Mouse (Mus musculus) left cerebral cortex, postnatal 25 days (tissue): ENCODE data around the gene Mrps18a. TPM values are rescaled to one million over a fixed set of nuclear protein-coding genes. Genes with fewer than 3 reads are reported as not detected.

Experiments
- DNase-seq, 2 experiments: peaks; one replicate each; pipeline ENCODE4 v3.0.0; 2022; ENCODE audit warnings: low spot score in 2 of 2, mixed read lengths in 1 of 2
- intact Hi-C: fragments of 180-260 bp; cut with DNase I; formaldehyde crosslinking; loops from one replicate; pipeline ENCODE4 v1.15.1; 2025
- total RNA-seq, 2 experiments: library from RNA; stranded (reverse); gene quantifications; 2 replicates each; pipeline ENCODE4 v1.2.3; 2021

The Mrps18a gene
- 10 to 100 TPM; 81.7 to 83.5 TPM for total RNA-seq

- DNase-seq, result peak; percentile 86 to 87
- intact Hi-C loops, result loop anchor here (5.0 kb wide), 1 partner anchor 78 kb away; the partner anchor contains the start of gene Vegfa
Measured at GRCm38 (mm10) chr17:46110402-46111289, at the start of gene Mrps18a. Gene Mrps18a (plus strand): TSS chr17:46110986.

GRCm38 (mm10) chr17:46063283-46063973 is 47.4 kb upstream of the Mrps18a start:
- intact Hi-C loops, result no loop called here
- DNase-seq, result no peak

DNA sequence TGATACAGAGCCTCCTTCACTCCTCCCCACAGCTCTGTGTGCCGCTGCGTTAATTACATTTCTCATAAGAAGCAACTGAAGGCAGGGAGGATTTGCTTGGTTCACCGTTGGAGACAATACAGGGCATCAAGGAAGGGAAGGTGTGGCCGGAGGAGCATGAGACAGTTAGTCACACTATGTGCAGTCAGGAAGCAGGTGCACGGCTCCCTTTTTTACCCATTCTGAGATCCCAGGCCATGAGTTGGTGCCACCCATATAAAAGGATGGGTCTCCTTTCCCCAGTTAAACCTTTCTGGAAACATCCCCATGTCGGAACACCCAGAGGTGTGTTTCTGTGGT is 46.8 kb upstream of the Mrps18a start:
- intact Hi-C loops, result no loop called here
- no peak for DNase-seq

GRCm38 (mm10) chr17:46070046-46070445 is 40.7 kb upstream of the Mrps18a start:
- intact Hi-C loops, result no loop called here

DNA sequence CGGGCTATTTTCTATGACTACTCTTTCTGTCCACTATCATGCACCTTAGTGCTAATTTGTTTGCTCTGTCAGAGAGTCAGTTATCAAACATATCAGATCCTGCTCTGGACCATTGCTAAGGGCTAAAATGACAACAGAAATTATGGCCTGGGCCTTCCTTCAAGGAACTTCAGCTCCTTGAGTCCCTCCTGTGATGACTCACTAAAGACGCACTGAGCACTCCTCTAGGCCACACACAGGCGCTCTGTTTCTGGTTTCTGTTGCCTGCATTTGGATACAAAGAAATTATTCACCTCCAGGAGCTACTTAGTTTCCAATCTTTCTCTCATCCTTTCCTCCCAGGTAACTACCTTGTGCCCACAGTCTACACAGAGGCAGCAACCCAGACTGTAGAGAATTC is 39.3 kb upstream of the Mrps18a start:
- DNase-seq, result no peak
- intact Hi-C loops, result no loop called here

More at GRCm38 (mm10) chr17:46070046-46070445, 40.7 kb upstream of the Mrps18a start:
- DNase-seq, result no peak

GRCm38 (mm10) chr17:46073730-46074301 is 37.0 kb upstream of the Mrps18a start:
- intact Hi-C loops, result no loop called here
- DNase-seq, result peak in 1 of 2 experiments; percentile 9

DNA sequence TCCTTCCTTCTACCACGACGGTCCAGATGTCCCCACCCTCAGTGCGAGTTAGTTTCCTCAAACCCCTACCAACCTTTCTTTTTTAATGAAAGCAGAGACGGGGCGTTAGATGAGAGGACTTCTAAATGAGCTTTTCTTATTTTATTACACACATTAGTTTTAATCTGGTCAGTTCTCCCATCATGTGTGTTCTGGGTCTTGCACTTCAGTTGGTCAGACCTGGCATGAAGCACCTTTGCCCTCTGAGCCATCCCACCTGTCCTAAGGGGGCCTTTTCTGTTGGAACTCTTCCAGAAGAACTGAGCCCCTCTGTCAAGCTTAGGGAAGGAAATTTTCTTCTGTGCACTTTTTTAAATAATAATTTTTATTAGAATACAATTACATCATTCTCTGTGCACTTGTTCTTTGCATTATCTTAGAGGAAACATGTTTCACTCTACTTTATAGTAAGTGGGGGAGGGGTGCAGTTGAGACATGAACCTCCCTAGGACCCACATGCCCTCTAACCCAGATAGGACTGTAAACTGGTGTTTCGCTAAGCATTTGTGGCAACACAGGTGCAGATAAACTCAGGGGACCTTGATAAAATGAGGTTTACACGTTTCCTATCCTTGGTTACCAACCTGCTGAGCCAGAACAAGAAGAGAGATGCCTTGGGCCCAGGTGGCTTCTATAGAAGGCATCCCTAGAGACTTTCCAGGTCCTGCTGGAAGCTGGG is 36.2 kb upstream of the Mrps18a start:
- intact Hi-C loops, result no loop called here

DNA sequence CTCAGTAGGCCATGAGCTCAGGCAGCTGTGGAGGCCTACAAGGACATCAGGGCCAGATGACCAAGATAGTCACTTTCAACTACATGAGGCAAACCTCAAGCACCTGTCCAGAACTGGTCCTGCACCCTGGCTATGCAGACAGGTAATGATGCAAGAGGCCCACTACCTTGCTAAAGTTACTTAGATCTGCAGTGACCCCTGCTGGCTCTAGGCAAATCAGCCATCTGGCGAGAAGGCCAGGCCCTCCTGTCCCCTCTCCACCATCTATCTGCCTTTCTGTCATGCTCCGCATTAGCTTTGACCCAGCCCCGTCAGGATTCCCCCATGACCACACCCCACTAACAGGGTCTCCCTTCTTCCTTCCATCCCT is 35.7 kb upstream of the Mrps18a start:
- intact Hi-C loops, result no loop called here
- DNase-seq, result no peak

More for the DNA sequence above, 36.2 kb upstream of the Mrps18a start:
- DNase-seq, result no peak

- no peak for DNase-seq
- intact Hi-C loops, result no loop called here
Measured at GRCm38 (mm10) chr17:46075551-46076259, 35.1 kb upstream of the Mrps18a start.

GRCm38 (mm10) chr17:46076260-46076551 is 34.6 kb upstream of the Mrps18a start:
- no peak for DNase-seq
- intact Hi-C loops, result no loop called here

DNA sequence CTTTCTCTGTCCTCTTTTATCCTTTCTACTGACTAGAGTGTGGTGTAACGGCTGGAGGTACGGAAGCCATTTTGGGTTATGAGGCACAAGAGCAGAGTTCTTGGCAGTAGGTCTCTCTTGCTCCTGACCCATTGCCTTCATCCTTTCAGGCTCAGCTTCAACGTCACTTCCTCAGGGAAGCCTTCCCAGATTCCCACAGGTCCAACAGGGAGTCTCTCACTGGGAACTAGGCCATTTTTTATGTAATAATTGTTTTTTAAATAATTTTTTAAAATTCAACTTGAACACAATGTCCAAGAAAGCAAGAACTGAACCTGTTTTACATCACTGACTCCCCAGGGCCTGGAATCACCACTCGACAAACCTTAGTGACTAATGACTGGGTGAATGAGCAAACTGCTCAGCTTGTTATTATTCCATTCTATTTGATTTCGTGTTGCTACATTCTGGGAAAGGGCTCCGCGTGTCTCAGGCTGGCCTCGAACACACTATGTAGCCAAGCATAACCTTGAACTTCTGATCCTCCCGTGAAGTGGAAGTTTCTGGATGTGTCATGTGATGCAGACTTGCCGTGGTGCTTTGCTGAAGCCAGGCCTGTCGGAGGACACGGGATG is 32.8 kb upstream of the Mrps18a start:
- no peak for DNase-seq
- intact Hi-C loops, result no loop called here

- intact Hi-C loops, result no loop called here
- DNase-seq, result no peak
Measured at GRCm38 (mm10) chr17:46079037-46079436, 31.7 kb upstream of the Mrps18a start.

GRCm38 (mm10) chr17:46080388-46080787 is 30.4 kb upstream of the Mrps18a start:
- intact Hi-C loops, result no loop called here
- no peak for DNase-seq

DNA sequence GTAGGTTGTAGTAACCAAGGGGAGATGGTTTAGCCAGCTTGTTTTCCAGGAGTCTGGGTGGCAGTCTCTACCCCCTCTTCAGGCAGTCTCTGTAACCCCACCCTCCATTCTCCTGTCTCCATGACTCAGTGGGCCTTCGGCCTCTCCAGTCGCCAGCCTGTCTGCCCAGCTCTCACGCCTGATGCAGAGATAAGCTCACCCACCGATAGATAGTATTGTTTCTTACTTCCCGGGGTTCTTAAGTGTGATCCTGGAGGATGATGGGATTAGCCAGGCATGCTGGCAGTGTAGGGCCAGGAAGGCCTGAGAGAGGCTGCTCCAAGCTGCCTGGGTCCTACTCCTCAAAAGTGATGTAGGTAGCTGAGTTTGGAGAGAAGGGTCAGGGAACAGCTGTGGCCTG is 29.7 kb upstream of the Mrps18a start:
- intact Hi-C loops, result no loop called here
- DNase-seq, result no peak

DNA sequence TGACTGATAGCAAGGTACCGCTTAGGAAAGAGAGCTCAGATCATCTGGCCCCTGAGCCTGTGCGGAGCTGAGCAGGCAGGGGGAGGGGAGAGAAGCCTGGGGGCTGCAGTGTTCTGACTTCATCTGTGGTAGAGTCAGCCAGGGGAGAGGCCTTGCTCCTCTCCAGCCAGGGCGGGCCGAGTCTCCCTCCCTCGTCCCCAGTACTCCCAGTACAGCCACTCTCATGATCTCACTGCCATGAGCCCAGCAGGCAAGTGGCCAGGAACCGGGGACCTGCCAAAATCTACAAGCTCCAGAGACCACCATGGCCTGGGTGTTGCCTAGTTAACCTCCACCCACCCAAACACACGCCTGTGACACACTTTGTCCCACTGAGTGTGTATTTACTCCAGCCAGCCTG is 29.1 kb upstream of the Mrps18a start:
- intact Hi-C loops, result no loop called here
- no peak for DNase-seq

GRCm38 (mm10) chr17:46083381-46083780 is 27.4 kb upstream of the Mrps18a start:
- DNase-seq, result no peak
- intact Hi-C loops, result no loop called here

DNA sequence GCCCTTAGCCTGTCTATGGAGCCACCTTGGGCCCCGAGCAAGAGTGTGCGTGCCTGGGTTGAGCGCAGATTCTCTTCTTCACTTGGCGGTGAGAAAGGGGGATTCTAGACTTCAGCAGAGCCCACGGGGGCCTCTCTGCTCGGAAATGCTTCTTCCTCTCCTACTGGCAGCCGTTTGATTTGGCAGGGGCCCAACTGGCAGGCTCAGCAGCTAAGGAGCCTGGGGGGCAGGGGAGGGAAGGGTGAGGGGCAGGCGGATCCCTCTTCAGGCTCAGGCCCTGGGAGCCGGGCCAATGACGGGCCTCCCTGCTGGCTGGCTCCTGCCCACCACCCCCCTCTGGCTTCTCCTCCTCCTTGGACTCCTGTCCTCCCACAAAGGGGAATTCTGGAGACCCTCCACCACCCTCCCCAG is 26.7 kb upstream of the Mrps18a start:
- intact Hi-C loops, result no loop called here
- DNase-seq, result peak; percentile 49 to 67

DNA sequence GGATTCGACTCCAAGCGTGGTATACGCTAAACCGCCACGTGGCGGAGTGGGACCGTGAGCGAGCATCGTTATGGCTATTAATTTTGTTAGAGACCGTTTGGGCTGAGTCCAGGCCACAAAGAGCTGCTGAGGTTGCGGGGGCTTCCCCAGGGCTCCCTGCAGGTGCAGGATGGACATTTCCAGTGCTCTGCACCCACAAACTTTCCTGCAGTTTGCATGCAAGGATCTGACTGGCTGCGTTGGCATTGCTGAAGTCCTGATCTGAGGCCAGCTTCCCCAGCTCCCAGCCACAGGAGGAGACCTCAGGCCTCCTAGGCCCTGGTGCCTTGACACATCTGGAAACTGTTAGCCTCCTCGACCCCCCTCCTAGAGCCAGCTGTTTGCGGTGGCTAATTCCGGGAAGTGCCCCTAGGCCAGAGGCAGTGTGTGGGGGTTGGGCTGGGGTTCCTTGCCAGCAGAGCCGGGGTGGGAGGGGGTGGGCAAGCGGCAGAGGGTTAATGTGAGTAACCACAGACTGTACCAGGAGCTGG is 24.4 kb upstream of the Mrps18a start:
- intact Hi-C loops, result no loop called here
- no peak for DNase-seq

GRCm38 (mm10) chr17:46091351-46091750 is 19.4 kb upstream of the Mrps18a start:
- no peak for DNase-seq
- intact Hi-C loops, result loop anchor here (10.0 kb wide), 1 partner anchor 247 kb away; no protein-coding TSS in a partner anchor
